10 mouse cellular contexts compared by ENCODE assay signal in genomic region chr12:106080945-106081747, GRCm38 (mm10).
A peak's percentile ranks its signal among the peaks of the same experiment; 100 is the strongest.
DNase-seq lines count a peak whose midpoint lies in the region; ATAC-seq and TF ChIP-seq lines count a peak whose summit lies in the region.
"Had no signal": no experiment of that assay in that cellular context is flagged by ENCODE, and none has a peak within 500 bp of the region (broad histone marks: within the 10 kb centered on the region; RNA-seq: fewer than 3 reads in every experiment).

No protein-coding gene starts in this region.

- TF ChIP-seq CTCF in gastrocnemius, adult 2 months (IDR thresholded peaks at IDR 0.05): no peak

- intact Hi-C loops in gastrocnemius, adult 2 months (cut with DNase I): no loop called here

- peak overlapping the region; percentile 24; the same call in 1 of the 2 replicates for H3K27ac ChIP-seq in embryonic facial prominence, embryonic 10.5 days (replicated peaks)
- H3K27ac ChIP-seq in limb, embryonic 11.5 days (replicated peaks; ENCODE audit: low read depth, low read length): no peak overlapping the region
- no peak overlapping the region for H3K27ac ChIP-seq in gastrocnemius, adult 2 months
- H3K27ac ChIP-seq: embryonic facial prominence, embryonic 15.5 days; lung, embryonic 15.5 days had no signal

- no peaks in the 10 kb centered on the region for H3K9me3 ChIP-seq in embryonic facial prominence, embryonic 10.5 days
- H3K9me3 ChIP-seq in limb, embryonic 11.5 days (ENCODE audit: control insufficient read depth, low read length): no peaks in the 10 kb centered on the region
- H3K9me3 ChIP-seq: embryonic facial prominence, embryonic 15.5 days; lung, embryonic 15.5 days had no signal

- H3K9ac ChIP-seq in limb, embryonic 11.5 days (ENCODE audit: low read length): no peak overlapping the region
- H3K9ac ChIP-seq: embryonic facial prominence, embryonic 15.5 days; lung, embryonic 15.5 days had no signal

- DNase-seq in ES-CJ7 (ENCODE audit: low read depth, low spot score) (peak; percentile 56), R1 (ENCODE audit: low read depth, low spot score) (peak; percentile 72)
- no peak for DNase-seq in embryonic facial prominence, embryonic 10.5 days (ENCODE audit: low spot score)
- DNase-seq in limb, embryonic 11.5 days (ENCODE audit: low spot score): peak; percentile 49
- DNase-seq in adrenal gland, postnatal 25 days: no peak
- DNase-seq in adrenal gland, postnatal 10 days: no peak
- DNase-seq in gastrocnemius, adult 2 months: no peak
- no peak for DNase-seq in testis, postnatal 10 days (ENCODE audit: low spot score)

- 0 out of 2 replicates have a peak overlapping the region, but pooled peaks have one; percentile 11 for H3K4me3 ChIP-seq in embryonic facial prominence, embryonic 10.5 days
- no peak overlapping the region for H3K4me3 ChIP-seq in limb, embryonic 11.5 days (ENCODE audit: low read depth, low read length)
- no peak overlapping the region for H3K4me3 ChIP-seq in gastrocnemius, adult 2 months
- H3K4me3 ChIP-seq: embryonic facial prominence, embryonic 15.5 days; lung, embryonic 15.5 days had no signal

- H3K4me1 ChIP-seq in embryonic facial prominence, embryonic 10.5 days: peaks cover 45% of the 10 kb centered on the region
- H3K4me1 ChIP-seq in limb, embryonic 11.5 days (ENCODE audit: control insufficient read depth, insufficient read depth, low read length): peaks cover 20% of the 10 kb centered on the region
- H3K4me1 ChIP-seq: lung, embryonic 15.5 days had no signal

- no peak overlapping the region; the same call in 1 of the 2 replicates for H3K4me2 ChIP-seq in limb, embryonic 11.5 days (ENCODE audit: low read depth, severe bottlenecking)
- H3K4me2 ChIP-seq: embryonic facial prominence, embryonic 15.5 days; lung, embryonic 15.5 days had no signal

- peaks cover 17% of the 10 kb centered on the region for H3K36me3 ChIP-seq in embryonic facial prominence, embryonic 10.5 days (replicated peaks)
- H3K36me3 ChIP-seq in limb, embryonic 11.5 days (ENCODE audit: control insufficient read depth, insufficient read depth, low read length): no peaks in the 10 kb centered on the region
- H3K36me3 ChIP-seq: embryonic facial prominence, embryonic 15.5 days had no signal

- no peaks in the 10 kb centered on the region for H3K27me3 ChIP-seq in embryonic facial prominence, embryonic 10.5 days (replicated peaks; ENCODE audit: low read depth, poor library complexity, severe bottlenecking)
- no peaks in the 10 kb centered on the region for H3K27me3 ChIP-seq in limb, embryonic 11.5 days (ENCODE audit: control insufficient read depth, insufficient read depth, low read length)
- H3K27me3 ChIP-seq: embryonic facial prominence, embryonic 15.5 days; lung, embryonic 15.5 days had no signal

- 57% methylated on average over 23 of the region's 23 CpGs for WGBS in embryonic facial prominence, embryonic 10.5 days
- 36% methylated on average over 23 of the region's 23 CpGs for WGBS in limb, embryonic 11.5 days

- no peak for ATAC-seq in limb, embryonic 11.5 days (ENCODE audit: insufficient number of reproducible peaks, low FRiP score, low TSS enrichment, low read depth)

Comparison
In these comparisons a context has a peak if more than half of its experiments do, and no peak if none do; other contexts are left out.
1. DNase-seq: peak in ES-CJ7 (single experiment), R1 (single experiment) and limb, embryonic 11.5 days (single experiment); none in embryonic facial prominence, embryonic 10.5 days (single experiment), adrenal gland, postnatal 25 days (single experiment), adrenal gland, postnatal 10 days (single experiment), gastrocnemius, adult 2 months (single experiment) and testis, postnatal 10 days (single experiment).